Mouse (Mus musculus): Measurements from ENCODE around the gene Gm20388.

Gm20388 gene

DNA sequence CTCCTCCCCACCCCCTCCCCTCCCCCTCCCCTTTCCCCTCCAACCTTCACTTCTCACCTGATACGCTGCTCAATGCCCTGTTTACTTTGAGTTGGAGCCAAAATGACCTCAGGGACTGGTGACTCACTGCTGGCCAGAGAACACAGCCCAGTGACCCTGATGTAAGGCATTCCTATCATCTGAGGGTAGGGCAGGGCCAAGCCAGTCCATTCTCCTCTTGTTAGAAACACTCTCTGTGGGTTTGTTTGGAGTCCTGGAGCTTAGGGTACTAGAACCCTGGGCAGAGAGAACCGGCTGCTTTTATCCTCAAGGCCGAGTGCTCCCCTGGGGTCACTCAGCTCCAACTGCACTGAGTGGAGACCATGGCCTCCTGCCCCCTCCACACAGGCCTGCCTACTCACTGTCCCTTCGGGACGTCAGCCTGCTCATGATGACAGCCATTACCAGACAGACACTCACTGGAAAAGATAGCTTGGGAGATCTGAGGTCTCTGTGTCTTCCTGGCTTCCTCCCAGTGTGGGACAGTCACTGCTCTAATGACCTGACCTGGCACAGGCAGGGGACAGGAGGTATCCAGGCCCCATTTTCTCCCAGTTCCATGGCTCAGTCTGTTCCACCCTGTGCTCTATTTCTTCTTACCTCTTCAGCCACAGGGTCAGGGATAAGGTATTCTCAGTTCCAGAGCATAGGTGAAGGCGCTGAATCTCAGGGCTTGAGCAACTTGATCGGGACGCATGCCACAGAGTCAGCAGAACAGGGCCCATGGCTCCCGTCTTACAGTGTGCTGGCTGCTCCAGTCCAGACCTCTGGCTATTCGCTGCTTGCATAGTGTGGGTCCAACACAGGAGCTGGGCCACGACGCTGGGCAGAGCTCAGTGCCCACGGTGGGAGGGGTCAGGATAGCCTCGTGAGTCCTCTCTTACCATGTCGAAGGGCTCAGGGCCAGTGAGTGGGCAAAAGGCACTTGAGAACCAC, 3807.2 kb downstream of the Gm20388 start:
- DNase-seq (ENCODE audit: low spot score in 2 of 2) = no peak

GRCm38 (mm10) chr8:123718752-123719151, 3808.1 kb downstream of the Gm20388 start:
- DNase-seq (ENCODE audit: low spot score in 2 of 2) = no peak

DNA sequence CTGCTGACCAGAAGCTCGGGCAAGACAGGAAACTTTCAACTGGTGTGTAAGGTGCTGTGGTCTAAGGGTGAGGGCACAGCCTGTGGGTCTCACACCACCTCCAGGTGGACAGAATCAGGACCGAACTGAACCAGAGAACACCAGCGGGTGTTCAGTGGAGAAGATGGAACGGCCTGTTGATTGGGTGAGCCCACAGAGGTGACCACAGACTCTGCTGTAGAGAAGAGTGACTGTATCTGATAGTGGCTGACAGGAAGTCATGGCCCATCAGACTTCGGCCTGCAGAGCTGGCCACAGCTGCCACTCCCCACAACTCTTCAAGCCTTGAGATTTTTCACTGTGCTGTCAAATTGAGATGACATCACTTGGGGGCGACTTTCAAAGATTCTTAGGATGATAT, 3808.6 kb downstream of the Gm20388 start:
- no peak for DNase-seq (ENCODE audit: low spot score in 2 of 2)

- no peak for DNase-seq (ENCODE audit: low spot score in 2 of 2)
Observed at GRCm38 (mm10) chr8:123719811-123720210, 3809.2 kb downstream of the Gm20388 start.

- peak in 1 of 2 experiments; percentile 75 for DNase-seq (ENCODE audit: low spot score in 2 of 2)
Observed at GRCm38 (mm10) chr8:123720471-123721001, 3809.9 kb downstream of the Gm20388 start.

GRCm38 (mm10) chr8:123722245-123722644, 3811.6 kb downstream of the Gm20388 start:
- no peak for DNase-seq (ENCODE audit: low spot score in 2 of 2)

DNA sequence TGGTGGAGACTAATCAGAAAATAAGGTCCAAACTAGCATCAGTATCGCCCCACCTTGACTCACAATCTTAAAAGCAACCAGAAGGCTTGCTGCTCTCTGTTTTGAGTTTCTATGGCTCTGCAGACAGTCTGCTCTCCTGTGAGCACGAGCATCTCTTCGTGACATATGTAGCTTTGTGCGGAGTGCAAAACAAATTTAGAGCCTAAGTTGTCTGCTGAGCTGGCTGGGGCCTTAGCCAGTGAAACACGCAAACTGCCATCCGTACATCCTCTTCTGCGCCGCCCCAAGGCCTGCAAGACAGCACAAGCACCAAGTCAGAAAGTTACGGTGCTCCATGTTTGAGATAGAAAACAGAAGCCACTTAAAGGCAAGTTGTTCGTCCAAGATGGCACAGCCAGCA, 3814.1 kb downstream of the Gm20388 start:
- peak in 1 of 2 experiments; percentile 76 for DNase-seq (ENCODE audit: low spot score in 2 of 2)

DNA sequence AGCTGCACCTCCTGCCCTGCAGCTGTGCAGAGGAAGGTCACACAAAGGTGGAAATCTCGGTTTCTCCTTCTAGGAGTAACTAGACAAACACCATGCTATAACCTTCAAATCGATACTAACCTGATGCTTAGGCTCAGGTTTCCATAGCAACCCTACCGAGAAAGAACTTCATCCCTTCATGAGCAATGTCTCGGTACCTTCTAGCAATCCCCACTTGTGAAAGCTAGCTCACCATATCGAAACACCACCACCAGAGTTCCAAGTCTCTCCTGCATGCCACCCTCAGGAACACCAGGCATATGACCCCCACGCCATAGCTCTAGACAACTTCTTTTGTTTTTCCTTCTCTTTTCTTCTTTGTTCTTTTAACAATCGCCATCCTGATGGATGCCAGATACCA, 3814.6 kb downstream of the Gm20388 start:
- DNase-seq (ENCODE audit: low spot score in 2 of 2) = no peak

DNA sequence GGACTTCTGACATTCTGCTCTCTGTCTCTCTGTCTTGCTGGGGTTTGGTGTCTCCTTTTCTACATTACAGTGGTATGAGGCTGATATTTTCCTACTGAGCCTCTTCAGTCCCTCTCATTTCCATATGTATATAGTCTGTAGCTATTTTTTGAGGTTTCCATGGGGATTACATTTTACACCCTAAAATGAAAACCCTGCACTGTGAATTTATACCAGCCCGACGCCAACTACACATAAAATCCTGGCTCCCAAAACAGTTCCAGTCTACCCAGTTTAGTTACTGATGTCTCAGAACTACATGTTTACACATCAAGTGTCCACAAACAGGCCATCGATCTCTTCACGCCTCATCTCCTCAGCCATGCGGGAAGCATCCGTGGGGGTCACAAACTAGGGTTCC, 3816.1 kb downstream of the Gm20388 start:
- peak in 1 of 2 experiments; percentile 23 for DNase-seq (ENCODE audit: low spot score in 2 of 2)

GRCm38 (mm10) chr8:123729055-123729785, 3818.6 kb downstream of the Gm20388 start:
- DNase-seq (ENCODE audit: low spot score in 2 of 2) = peak; percentile 47 to 82

DNA sequence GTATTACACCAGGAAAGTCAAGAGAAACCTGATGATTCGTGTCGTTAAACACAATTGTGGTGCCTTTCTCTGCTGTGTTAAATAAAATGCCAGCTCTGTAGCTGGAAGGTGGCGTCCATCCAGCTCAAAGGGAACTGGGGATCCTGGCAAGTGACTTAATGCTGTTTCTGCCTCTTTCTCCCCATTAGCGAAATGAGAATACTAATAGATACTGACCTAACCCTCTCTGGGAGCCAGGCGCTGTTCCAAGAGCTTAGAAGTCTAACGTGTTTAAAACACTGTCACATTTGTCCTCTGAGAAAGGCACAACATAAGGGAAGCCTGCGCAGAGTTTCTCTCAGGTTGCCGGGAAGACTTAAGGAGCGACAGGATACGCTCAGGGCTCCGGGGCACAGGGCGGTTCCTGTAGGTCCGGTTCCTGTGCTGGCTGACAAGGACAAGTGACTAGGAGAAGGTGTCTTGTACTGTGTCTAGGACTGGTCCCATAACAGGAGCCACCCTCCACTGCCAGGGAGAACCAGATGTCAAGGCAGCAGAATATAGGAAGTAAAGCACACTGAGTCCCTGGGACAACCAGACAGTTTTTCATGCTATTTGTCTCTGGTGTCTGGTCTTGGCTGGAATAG, 3819.3 kb downstream of the Gm20388 start:
- peak in 1 of 2 experiments; percentile 39 for DNase-seq (ENCODE audit: low spot score in 2 of 2)

DNA sequence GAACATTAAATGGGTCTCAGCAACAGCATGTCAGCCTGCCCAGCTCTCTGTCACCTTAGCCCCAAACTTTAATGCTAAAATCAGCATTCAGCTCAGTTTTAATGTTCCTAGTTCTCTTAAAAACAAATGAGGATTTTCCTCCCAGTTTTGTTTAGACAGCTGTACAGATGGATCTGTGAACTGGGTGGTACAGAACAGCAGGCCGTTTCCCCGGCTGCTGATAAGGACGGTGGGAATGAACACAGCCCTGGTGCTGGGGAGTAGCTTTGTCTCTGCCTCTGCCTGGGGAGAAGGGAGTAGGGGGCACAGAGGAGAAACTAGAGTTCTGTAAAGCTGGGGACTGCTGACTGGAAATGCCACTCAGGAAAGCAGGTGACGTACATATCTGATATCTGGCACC, 3821.7 kb downstream of the Gm20388 start:
- no peak for DNase-seq (ENCODE audit: low spot score in 2 of 2)

GRCm38 (mm10) chr8:123734486-123734885, 3823.8 kb downstream of the Gm20388 start:
- DNase-seq (ENCODE audit: low spot score in 2 of 2) = no peak

- DNase-seq (ENCODE audit: low spot score in 2 of 2) = no peak
Observed at GRCm38 (mm10) chr8:123736974-123737373, 3826.3 kb downstream of the Gm20388 start.

DNA sequence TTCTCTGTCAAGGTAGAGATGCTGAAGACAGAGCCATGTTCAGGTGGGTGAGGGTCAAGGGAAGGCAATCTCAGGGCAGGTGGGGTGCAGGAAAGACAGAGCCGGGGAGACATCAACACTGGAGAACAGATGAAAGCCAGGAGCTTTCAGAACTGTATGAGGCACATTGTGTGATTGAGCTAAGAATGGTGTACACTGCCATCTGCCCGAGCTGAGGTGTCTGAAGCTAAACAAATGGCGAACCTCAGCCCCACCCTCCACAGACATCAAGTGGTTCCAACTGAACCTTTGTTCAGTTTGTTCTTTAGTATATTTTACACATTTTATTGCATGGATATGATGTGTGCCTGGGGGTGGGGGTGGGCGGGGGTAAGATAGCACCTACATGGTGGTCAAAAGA, 3829.6 kb downstream of the Gm20388 start:
- peak in 1 of 2 experiments; percentile 41 for DNase-seq (ENCODE audit: low spot score in 2 of 2)

DNA sequence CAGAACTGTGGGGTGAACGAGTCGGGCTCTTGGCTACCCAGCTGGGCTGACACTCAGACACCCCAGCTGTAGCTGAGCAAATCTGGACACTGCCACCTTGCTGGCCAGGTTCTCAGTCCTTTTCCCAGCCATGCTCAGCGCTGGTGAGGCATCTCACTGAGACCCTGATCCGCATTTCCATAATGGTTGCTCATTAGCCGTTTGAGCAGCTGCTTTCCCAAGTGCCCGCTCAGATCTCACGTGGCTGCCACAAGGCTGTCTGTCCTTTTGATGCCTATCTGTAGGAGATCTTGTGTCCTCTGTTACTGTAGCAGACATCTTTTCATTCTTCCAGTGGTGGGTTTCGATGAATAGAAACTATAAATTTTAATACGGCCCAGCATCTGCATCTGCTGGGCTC, 3830.6 kb downstream of the Gm20388 start:
- DNase-seq (ENCODE audit: low spot score in 2 of 2) = no peak

- no peak for DNase-seq (ENCODE audit: low spot score in 2 of 2)
Observed at GRCm38 (mm10) chr8:123746488-123746887, 3835.8 kb downstream of the Gm20388 start.

DNA sequence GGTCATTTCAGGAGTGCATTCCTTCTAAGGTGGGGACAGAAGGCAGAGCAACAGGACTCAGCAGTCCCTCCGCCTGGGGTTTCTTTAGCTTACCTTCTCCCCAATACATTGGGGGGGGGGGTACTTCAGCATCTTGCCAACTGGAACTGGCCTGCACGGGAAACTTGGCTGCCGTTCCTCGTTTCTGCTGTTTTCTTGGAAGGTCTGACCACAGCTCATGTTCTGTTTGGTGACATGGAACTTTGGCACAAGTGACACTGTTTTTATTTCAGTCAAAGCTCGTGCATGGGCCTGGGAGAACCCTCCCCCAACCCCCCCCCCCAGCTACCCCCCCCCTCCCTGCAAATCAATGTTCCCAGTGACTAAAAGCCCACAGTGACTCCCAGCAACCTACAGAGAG, 3837.1 kb downstream of the Gm20388 start:
- no peak for DNase-seq (ENCODE audit: low spot score in 2 of 2)

DNA sequence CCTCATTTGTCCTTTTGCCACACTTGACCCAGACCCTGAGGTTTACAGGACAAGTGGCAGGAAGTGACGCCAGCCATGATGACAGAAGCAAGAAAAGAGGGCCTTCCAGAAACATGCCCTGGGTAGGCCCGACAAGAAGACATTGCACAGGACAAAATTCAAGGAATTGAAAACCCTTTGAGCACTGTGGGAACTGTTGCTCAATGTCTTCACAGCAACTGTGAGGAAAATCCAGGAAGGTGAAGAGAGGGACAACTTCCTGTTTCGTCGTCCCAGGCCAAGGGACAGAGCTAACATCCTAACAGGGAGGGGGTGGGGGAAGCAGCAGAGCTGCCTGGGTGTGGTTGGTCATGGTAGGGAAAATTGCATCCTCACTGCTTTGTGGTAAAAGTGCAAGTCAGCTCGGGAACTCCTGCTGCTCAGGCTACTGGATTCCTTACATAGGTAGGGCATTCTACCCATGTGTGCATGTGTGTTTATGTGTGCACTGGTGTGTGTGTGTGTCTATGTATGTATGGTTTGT, 3839.6 kb downstream of the Gm20388 start:
- DNase-seq (ENCODE audit: low spot score in 2 of 2) = no peak

- DNase-seq (ENCODE audit: low spot score in 2 of 2) = no peak
Observed at GRCm38 (mm10) chr8:123752773-123753468, 3842.3 kb downstream of the Gm20388 start.

All from left cerebral cortex, adult 9 months (tissue).